Mouse (Mus musculus) cerebellum, postnatal 10 days (tissue): ENCODE measurements around the gene Rab17.
A peak's percentile ranks its signal among the peaks of the same experiment; 100 is the strongest.

Experiments used
- DNase-seq, 2 experiments: peaks; one replicate each; pipeline ENCODE4 v3.0.0; 2021; ENCODE audit warnings: mixed read lengths in 2 of 2

The Rab17 gene

DNA sequence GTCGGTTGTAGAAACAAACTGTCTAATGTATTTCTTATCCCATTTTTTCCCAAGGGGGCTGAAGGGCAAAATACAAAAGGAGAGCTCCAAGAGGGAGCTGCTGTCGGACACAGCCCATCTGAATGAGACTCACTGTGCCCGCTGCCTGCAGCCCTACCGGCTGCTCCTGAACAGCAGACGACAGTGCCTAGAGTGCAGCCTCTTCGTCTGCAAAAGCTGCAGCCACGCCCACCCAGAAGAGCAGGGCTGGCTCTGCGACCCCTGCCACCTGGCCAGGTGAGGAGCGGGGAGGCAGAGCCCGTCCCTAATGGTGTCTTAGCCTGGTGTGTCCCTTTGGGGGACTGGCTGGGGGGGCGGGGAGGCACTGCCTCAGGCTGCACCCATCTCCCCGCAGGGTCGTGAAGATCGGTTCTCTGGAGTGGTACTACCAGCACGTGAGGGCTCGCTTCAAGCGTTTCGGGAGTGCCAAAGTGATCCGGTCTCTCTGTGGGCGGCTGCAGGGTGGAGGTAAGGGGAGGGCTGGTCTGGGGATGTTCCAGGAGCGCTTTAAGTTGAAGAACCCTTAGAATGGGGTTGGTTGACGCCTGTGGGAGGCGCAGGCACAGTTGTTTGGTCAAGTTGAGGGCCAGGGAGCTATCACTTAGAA is 41.4 kb downstream of the Rab17 start:
- DNase-seq, result no peak

GRCm38 (mm10) chr1:90927308-90927707 is 42.2 kb downstream of the Rab17 start:
- no peak for DNase-seq

- peak; percentile 78 to 79 for DNase-seq
These were observed 43.4 kb downstream of the Rab17 start for GRCm38 (mm10) chr1:90926030-90926429.

GRCm38 (mm10) chr1:90921687-90922086 is 47.8 kb downstream of the Rab17 start:
- no peak for DNase-seq

GRCm38 (mm10) chr1:90917509-90917908 is 52.0 kb downstream of the Rab17 start:
- DNase-seq, result peak; percentile 40 to 42

DNA sequence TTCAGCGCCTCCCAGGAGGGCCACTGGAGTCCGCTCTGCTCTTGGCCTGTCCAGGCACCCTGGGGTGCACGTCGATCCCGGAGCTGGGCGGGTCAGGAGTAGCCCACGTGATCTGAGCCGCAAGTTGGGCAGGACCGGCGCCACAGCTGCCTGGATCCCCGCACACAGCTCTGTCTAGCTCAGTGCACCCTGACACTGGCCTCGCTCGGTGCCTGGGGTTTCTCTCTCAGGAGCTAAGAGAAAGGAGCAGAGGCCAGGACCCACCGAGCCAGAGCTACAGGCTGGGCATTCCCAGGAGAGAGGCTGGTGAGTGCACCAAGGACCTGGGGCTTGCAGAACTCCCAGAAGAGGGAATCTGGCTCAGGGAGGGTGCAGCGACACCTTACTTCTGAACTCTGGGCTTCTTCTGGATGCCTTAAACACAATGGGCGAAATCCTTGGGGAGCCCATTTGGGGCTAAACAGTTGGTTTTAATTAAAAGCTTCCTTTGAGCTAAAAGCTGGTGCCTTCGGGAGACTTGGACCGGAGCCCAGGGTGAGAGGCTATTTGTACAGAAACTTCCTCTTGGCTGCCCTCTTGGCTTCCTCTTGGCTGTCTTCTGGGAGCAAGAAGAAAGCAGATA is 54.4 kb downstream of the Rab17 start, which contains the start of gene Mlph:
Gene Mlph, plus strand, starts transcription at position 138 of the 622 bp plus-strand sequence.
- DNase-seq, result peak; percentile 68 to 71

DNA sequence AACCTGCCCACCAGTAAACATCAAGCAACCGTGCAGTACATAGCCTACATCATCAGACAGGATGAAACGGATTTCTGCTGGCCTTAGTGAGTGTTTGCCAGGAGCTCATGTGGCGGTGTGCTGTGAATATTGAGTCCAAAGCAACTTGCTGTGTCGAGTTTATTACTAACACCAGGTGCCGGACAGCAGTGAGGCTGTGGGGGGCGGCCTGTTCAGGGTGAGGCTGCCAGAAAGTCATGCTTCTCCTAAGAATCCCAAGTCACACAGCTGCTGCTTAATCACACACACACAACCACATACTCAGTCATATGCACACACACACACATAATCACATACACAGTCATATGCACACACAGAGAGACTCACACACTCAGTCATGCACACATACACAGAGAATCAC is 56.2 kb downstream of the Rab17 start:
- peak; percentile 53 to 72 for DNase-seq

GRCm38 (mm10) chr1:90909631-90910152 is 59.8 kb downstream of the Rab17 start:
- DNase-seq, result peak; percentile 54 to 58

- peak; percentile 53 to 61 for DNase-seq
These were observed 60.3 kb downstream of the Rab17 start for GRCm38 (mm10) chr1:90909161-90909560.
